Mouse (Mus musculus) myocyte (in vitro differentiated cells): Measurements from ENCODE around the gene Fggy. TPM values are rescaled to one million over a fixed set of nuclear protein-coding genes. Genes with fewer than 3 reads are reported as not detected.
A peak's percentile ranks its signal among the peaks of the same experiment; 100 is the strongest.

Experiments
- H3K27me3 ChIP-seq: one replicate; pipeline ENCODE4 v1.6.1; 2011; ENCODE audit not compliant: control insufficient read depth, insufficient read depth, insufficient read length
- H3K36me3 ChIP-seq: one replicate; pipeline ENCODE4 v1.6.1; 2011; ENCODE audit not compliant: control insufficient read depth, insufficient read depth
- H3K4me2 ChIP-seq: one replicate; pipeline ENCODE4 v1.6.1; 2011; ENCODE audit warnings: low read depth, control low read depth
- H3K4me3 ChIP-seq: one replicate; pipeline ENCODE4 v1.5.1; 2011; ENCODE audit warnings: mild to moderate bottlenecking, control low read depth, moderate library complexity
- H3K79me2 ChIP-seq: one replicate; pipeline ENCODE4 v1.6.1; 2011; ENCODE audit not compliant: control insufficient read depth, insufficient read depth
- H3ac ChIP-seq: one replicate; pipeline ENCODE4 v1.6.1; 2011; ENCODE audit not compliant: control insufficient read depth, insufficient read length
- CEBPB ChIP-seq: IDR thresholded peaks from 2 replicates; pipeline ENCODE4 v1.6.1; 2011; ENCODE audit warnings: mild to moderate bottlenecking, moderate library complexity; ENCODE audit not compliant: poor library complexity, insufficient read depth, severe bottlenecking
- E2F4 ChIP-seq: IDR thresholded peaks from one replicate; pipeline ENCODE4 v1.6.1; 2011; ENCODE audit warnings: mild to moderate bottlenecking, control low read depth, moderate library complexity; ENCODE audit not compliant: insufficient read depth
- MAX ChIP-seq: IDR thresholded peaks from one replicate; pipeline ENCODE4 v1.6.1; 2011; ENCODE audit warnings: low read depth, mild to moderate bottlenecking, control low read depth
- MYOD1 ChIP-seq, 3 experiments: IDR thresholded peaks; one replicate each; pipeline ENCODE4 v1.6.1; 2011; ENCODE audit warnings: control low read depth in 2 of 3, low read depth in 2 of 3, mild to moderate bottlenecking in 2 of 3, moderate library complexity in 1 of 3; ENCODE audit not compliant: insufficient read length in 2 of 3, control insufficient read depth in 1 of 3
- MYOG ChIP-seq, 3 experiments: IDR thresholded peaks; one replicate each; pipeline ENCODE4 v1.6.1; 2011; ENCODE audit warnings: control low read depth in 2 of 3, low read depth in 2 of 3, mild to moderate bottlenecking in 2 of 3; ENCODE audit not compliant: insufficient read length in 2 of 3, control insufficient read depth in 1 of 3, insufficient read depth in 1 of 3
- POLR2A ChIP-seq: IDR thresholded peaks from one replicate; pipeline ENCODE4 v1.6.1; 2011; ENCODE audit warnings: low read depth, mild to moderate bottlenecking, control low read depth, moderate library complexity; ENCODE audit not compliant: insufficient read length
- POLR2AphosphoS2 ChIP-seq: IDR thresholded peaks from one replicate; pipeline ENCODE4 v1.6.1; 2011; ENCODE audit warnings: low read depth, control low read depth; ENCODE audit not compliant: insufficient read length
- REST ChIP-seq: IDR thresholded peaks from one replicate; pipeline ENCODE4 v1.6.1; 2011; ENCODE audit warnings: mild to moderate bottlenecking, control low read depth, moderate library complexity; ENCODE audit not compliant: insufficient read depth, insufficient read length
- SRF ChIP-seq: IDR thresholded peaks from one replicate; pipeline ENCODE4 v1.6.1; 2011; ENCODE audit warnings: low read depth; ENCODE audit not compliant: control insufficient read depth, insufficient read length
- TCF12 ChIP-seq: IDR thresholded peaks from one replicate; pipeline ENCODE4 v1.6.1; 2011; ENCODE audit warnings: mild to moderate bottlenecking, control low read depth; ENCODE audit not compliant: poor library complexity, insufficient read depth, severe bottlenecking
- TCF3 ChIP-seq: IDR thresholded peaks from one replicate; pipeline ENCODE4 v1.6.1; 2011; ENCODE audit warnings: low read depth, control low read depth; ENCODE audit not compliant: insufficient read length
- USF1 ChIP-seq: IDR thresholded peaks from one replicate; pipeline ENCODE4 v1.6.1; 2011; ENCODE audit warnings: low read depth, mild to moderate bottlenecking, control low read depth, moderate library complexity
- polyA plus RNA-seq: library from polyadenylated mRNA; unstranded; fragments of >200 nt; fragmentation: generic; extraction: Trizol; gene quantifications from one replicate; pipeline ENCODE4 v1.2.1, GENCODE M21; 2012; ENCODE audit warnings: missing spikeins

The Fggy gene
- polyA plus RNA-seq, 1 experiment, result 12.7 TPM

DNA sequence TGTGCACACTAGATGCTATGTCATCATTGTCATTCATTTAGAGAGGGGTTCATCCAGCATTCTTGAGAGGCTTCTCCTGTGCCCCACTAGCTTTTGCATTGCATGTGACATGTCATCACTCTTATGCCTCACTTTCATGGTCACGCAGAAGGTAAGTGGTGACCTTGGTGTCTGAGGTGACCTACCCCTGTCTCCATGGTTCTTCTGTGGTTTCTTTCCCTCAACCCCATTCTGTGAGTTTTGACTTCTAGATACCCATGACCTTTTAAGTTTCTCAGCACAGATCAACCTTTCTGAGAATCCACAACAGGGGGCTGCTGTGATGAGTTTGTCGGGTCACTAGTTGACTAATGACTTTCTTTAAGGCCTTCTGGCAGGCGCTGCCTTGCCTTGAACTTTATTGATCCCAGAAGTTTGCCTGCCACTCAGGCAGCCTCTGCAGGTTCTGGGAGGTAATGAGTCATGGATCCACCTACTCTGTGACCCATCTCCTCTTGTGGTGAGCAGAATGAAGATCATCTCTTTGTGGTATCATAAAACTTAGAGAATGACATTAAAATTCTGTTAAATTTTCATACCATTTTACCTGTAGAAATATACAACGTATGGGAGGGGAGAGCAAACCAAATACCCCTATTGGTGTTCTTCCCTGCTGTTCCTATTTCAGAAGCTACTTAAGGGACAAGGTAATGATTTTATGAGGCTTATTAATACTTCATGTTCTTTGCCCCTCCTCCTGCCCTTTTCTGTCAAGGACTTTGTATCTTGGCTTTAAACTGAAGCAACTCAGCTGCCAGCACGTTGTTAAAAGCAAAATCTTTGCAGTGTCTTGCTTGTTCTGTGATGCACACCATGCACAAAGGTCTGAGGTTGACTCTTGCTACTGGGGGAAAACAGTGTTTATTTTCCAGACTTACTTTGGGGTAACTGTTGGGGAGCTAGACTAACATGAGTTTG, 150.9 kb downstream of the Fggy start:
- Histone ChIP-seq H3K36me3 (no peaks in the 10 kb centered on the region), H3K27me3 (no peaks in the 10 kb centered on the region), H3K4me3 (no peak overlapping the region), H3ac (no peak overlapping the region), H3K4me2 (no peak overlapping the region), H3K79me2 (no peaks in the 10 kb centered on the region)
- TF ChIP-seq POLR2AphosphoS2, result no peak
- TF ChIP-seq MYOG (IDR thresholded peaks at IDR 0.05; ENCODE audit: control insufficient read depth in 1 of 3, insufficient read depth in 1 of 3, insufficient read length in 2 of 3, low read depth in 2 of 3), result no peak
- TF ChIP-seq E2F4, result no peak
- no peak for TF ChIP-seq POLR2A
- no peak for TF ChIP-seq MYOD1 (IDR thresholded peaks at IDR 0.05; ENCODE audit: control insufficient read depth in 1 of 3, insufficient read length in 2 of 3, low read depth in 2 of 3)
- TF ChIP-seq TCF3, result no peak
- TF ChIP-seq MAX, result no peak
- no peak for TF ChIP-seq REST
- no peak for TF ChIP-seq USF1
- no peak for TF ChIP-seq TCF12
- no peak for TF ChIP-seq SRF

DNA sequence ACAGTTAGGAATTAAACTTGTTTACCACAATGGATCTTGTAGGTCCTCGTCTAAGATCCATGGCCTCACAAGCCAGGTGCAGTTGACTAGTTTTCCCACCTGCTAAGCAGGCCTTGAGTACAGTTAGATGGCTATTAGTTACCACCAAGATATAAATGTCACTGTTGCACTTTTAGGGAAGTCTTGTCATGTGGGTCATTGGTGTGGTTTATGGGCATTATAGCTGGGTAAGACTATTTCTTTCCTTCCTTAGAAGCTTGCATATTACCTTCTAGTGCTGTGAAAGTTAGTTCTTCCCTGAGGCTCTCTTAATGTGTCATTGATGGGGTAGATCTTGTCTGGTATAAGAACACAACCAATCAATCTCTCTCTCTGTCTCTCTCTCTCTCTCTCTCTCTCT, 152.4 kb downstream of the Fggy start:
- Histone ChIP-seq H3K27me3 (no peaks in the 10 kb centered on the region), H3ac (no peak overlapping the region), H3K4me3 (no peak overlapping the region), H3K79me2 (no peaks in the 10 kb centered on the region), H3K36me3 (no peaks in the 10 kb centered on the region), H3K4me2 (no peak overlapping the region)
- TF ChIP-seq MYOG (IDR thresholded peaks at IDR 0.05; ENCODE audit: control insufficient read depth in 1 of 3, insufficient read depth in 1 of 3, insufficient read length in 2 of 3, low read depth in 2 of 3) (no peak), CEBPB (no peak), POLR2A (no peak), MYOD1 (IDR thresholded peaks at IDR 0.05; ENCODE audit: control insufficient read depth in 1 of 3, insufficient read length in 2 of 3, low read depth in 2 of 3) (no peak), POLR2AphosphoS2 (no peak)

DNA sequence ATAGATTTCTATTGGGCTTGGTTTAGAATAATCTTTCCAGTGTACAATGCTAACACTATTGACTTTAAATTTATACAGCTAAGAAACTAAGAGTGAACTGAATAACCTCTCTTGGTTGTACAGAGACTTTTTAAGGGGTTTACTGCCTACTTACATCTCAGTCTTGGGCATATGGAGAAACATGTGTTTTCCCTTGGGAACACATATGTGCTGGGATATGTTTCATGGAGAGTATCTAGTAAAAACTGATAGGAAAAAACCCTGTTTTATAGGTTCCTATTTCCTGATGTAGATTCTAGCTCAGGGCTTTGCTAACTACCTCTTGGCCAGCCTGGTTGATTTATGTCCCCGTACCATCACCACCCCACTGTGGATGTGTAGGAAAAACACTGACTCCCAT, 155.5 kb downstream of the Fggy start:
- no peak overlapping the region for H3K4me3 ChIP-seq

DNA sequence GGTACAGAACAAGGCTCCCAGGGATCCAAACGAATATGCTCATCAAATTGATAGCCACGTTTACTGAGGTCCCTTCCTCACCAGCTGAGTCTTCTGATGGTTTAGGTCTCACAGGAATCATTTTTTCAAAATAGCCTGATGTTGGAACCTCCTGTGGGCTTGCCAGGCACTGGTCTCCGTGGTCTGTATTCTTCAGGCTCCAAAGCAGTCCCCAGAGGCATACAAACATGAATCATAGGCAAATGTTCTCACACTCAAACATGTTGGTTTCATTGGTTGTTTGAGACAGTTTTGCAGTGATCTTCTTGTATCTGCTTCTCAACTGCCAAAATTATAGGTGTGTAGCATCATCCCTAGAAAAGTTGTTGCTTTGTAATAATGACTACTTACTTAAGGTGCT, 156.0 kb downstream of the Fggy start:
- TF ChIP-seq REST (no peak), CEBPB (no peak), POLR2A (no peak), MAX (no peak), USF1 (no peak), SRF (no peak), TCF12 (no peak), MYOD1 (IDR thresholded peaks at IDR 0.05; ENCODE audit: control insufficient read depth in 1 of 3, insufficient read length in 2 of 3, low read depth in 2 of 3) (no peak), MYOG (IDR thresholded peaks at IDR 0.05; ENCODE audit: control insufficient read depth in 1 of 3, insufficient read depth in 1 of 3, insufficient read length in 2 of 3, low read depth in 2 of 3) (no peak), TCF3 (no peak), E2F4 (no peak)
- no peaks in the 10 kb centered on the region for H3K36me3 ChIP-seq
- no peak overlapping the region for H3K4me2 ChIP-seq
- H3K79me2 ChIP-seq, result no peaks in the 10 kb centered on the region
- H3K4me3 ChIP-seq, result no peak overlapping the region
- H3K27me3 ChIP-seq, result no peaks in the 10 kb centered on the region
- H3ac ChIP-seq, result no peak overlapping the region

More for the DNA sequence above, 155.5 kb downstream of the Fggy start:
- no peaks in the 10 kb centered on the region for H3K79me2 ChIP-seq
- TF ChIP-seq POLR2A (no peak), SRF (no peak), POLR2AphosphoS2 (no peak), USF1 (no peak), REST (no peak), MAX (no peak)
- H3ac ChIP-seq, result no peak overlapping the region
- H3K36me3 ChIP-seq, result no peaks in the 10 kb centered on the region
- no peaks in the 10 kb centered on the region for H3K27me3 ChIP-seq
- H3K4me2 ChIP-seq, result no peak overlapping the region

DNA sequence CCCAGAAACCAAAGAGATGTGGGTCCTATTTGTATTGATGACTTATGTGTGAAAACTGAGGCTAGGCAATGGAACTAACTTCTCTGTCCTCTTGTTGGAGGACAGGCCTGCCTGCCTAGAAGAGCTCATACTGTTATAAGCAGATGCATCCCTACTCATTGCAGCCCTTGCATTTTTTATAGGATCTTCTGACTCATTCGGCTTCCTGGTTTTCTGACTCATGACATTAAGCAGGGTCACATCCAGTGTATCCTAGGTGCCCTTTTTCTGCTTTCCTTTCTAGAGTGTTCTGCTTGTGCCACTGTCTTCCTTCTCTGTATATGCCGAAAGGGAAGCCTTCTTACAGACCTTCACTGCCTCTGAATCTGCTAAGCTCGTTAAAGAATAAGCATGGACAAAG, 158.8 kb downstream of the Fggy start:
- Histone ChIP-seq H3ac (no peak overlapping the region), H3K27me3 (no peaks in the 10 kb centered on the region), H3K4me3 (no peak overlapping the region), H3K79me2 (no peaks in the 10 kb centered on the region), H3K36me3 (no peaks in the 10 kb centered on the region), H3K4me2 (peak overlapping the region; percentile 12)
- TF ChIP-seq POLR2AphosphoS2, result no peak
- no peak for TF ChIP-seq USF1
- no peak for TF ChIP-seq MYOD1 (IDR thresholded peaks at IDR 0.05; ENCODE audit: control insufficient read depth in 1 of 3, insufficient read length in 2 of 3, low read depth in 2 of 3)
- no peak for TF ChIP-seq REST
- no peak for TF ChIP-seq MYOG (IDR thresholded peaks at IDR 0.05; ENCODE audit: control insufficient read depth in 1 of 3, insufficient read depth in 1 of 3, insufficient read length in 2 of 3, low read depth in 2 of 3)
- TF ChIP-seq E2F4, result no peak
- no peak for TF ChIP-seq CEBPB
- no peak for TF ChIP-seq POLR2A
- no peak for TF ChIP-seq TCF12
- no peak for TF ChIP-seq SRF
- no peak for TF ChIP-seq TCF3
